Mouse (Mus musculus): Measurements from ENCODE around the gene Txnrd3.

DNA sequence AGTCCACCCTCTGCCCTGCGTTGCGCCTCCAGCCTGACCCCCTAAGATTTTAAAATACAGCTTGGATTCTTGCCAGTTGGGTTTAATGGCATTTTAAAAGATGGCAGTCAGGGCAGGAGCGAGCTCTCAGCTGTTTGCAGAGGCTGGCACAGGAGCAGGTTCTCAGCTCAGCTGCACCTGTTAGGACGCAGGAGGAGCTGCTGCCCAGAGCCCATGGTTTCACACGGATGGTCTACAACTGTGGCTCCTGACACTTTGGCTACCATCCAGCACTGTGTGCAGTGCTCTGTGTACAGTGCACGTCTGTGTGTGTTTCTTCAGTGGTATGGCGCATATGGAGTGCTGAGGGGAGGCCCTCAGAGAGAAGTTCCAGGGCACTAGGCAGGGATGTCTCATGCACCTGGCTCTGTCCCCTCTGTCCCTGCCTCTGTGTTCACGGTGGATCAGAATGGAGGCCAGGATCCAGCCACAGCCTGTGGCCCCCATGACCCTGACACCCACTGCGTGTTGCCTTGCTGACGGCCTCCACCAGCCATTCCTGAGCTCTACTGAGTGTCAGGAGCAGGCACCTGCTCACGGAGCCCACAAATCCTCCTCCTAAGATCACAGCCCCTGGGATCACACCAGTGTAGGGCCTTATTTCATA, 29.5 kb downstream of the Txnrd3 start:
- no peak for TF ChIP-seq CTCF (conservative IDR thresholded peaks at IDR 0.05; ENCODE audit: low read length)
- TF ChIP-seq NANOG (IDR thresholded peaks at IDR 0.05; ENCODE audit: borderline replicate concordance, low read length) = no peak
